Comparison of ENCODE assay signal across 9 mouse cellular contexts in the genomic region with DNA sequence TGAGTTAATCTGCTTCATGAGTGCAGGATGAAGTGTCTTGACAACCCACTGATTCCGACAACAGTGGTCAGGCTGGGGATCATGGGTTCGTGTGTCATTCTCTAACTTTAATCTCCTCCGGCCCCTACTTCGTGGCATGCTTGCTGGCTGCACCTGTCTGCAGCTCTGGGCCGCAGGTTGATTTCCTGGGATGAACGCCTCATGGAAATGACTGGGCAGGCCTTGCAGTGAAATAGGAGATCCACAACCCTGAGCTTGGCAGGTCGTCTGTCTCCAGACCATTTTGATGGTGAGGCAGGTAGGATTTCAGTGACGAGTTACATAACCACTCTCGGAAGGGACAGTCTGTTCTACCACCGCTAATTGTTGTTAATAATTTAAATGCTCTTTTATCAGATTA.
"Had no signal": no experiment of that assay in that cellular context is flagged by ENCODE, and none has a peak within 500 bp of the region (broad histone marks: within the 10 kb centered on the region; RNA-seq: fewer than 3 reads in every experiment).

No protein-coding gene starts in this region.

- H3K27ac ChIP-seq: layer of hippocampus, adult 2 months; limb, embryonic 10.5 days; liver, embryonic 12.5 days; midbrain, embryonic 13.5 days; stomach, postnatal 0 days had no signal

- H3K9ac ChIP-seq: liver, embryonic 12.5 days; midbrain, embryonic 13.5 days had no signal

- H3K4me3 ChIP-seq: layer of hippocampus, adult 2 months; limb, embryonic 10.5 days; liver, embryonic 12.5 days; midbrain, embryonic 13.5 days had no signal

- H3K27me3 ChIP-seq: liver, embryonic 12.5 days; midbrain, embryonic 13.5 days had no signal

- DNase-seq: kidney, postnatal 10 days; kidney, postnatal 4 days; right cerebral cortex, postnatal 14 days; thymus, postnatal 4 days had no signal

- H3K9me3 ChIP-seq: limb, embryonic 10.5 days; liver, embryonic 12.5 days; midbrain, embryonic 13.5 days had no signal

- H3K36me3 ChIP-seq: limb, embryonic 10.5 days; liver, embryonic 12.5 days; midbrain, embryonic 13.5 days had no signal

- H3K4me2 ChIP-seq: liver, embryonic 12.5 days; midbrain, embryonic 13.5 days had no signal

- ATAC-seq: liver, embryonic 12.5 days; midbrain, embryonic 13.5 days had no signal

- H3K4me1 ChIP-seq: limb, embryonic 10.5 days; liver, embryonic 12.5 days; midbrain, embryonic 13.5 days had no signal
